1 mouse cellular context compared by ENCODE assay signal in genomic region chrX:153668233-153668632, GRCm38 (mm10). TPM values are rescaled to one million over a fixed set of nuclear protein-coding genes. Genes with fewer than 3 reads are reported as not detected.
"Had no signal": no experiment of that assay in that cellular context is flagged by ENCODE, and none has a peak within 500 bp of the region (broad histone marks: within the 10 kb centered on the region; RNA-seq: fewer than 3 reads in every experiment).

No protein-coding gene starts in this region.

RNA-seq across cellular contexts. Expression of gene Kctd12b, which starts 28.0 kb away (rescaled TPM):
- total RNA-seq: megakaryocyte-erythroid progenitor cell, adult 5-6 weeks had no signal
